In genomic region chrX:7617889-7618551, GRCm38 (mm10) we compare ENCODE assay signal across 22 mouse cellular contexts. TPM values are rescaled to one million over a fixed set of nuclear protein-coding genes. Genes with fewer than 3 reads are reported as not detected.
DNase-seq lines count a peak whose midpoint lies in the region; ATAC-seq lines count a peak whose summit lies in the region.
"Had no signal": no experiment of that assay in that cellular context is flagged by ENCODE, and none has a peak within 500 bp of the region (broad histone marks: within the 10 kb centered on the region; RNA-seq: fewer than 3 reads in every experiment).

No protein-coding gene starts in this region.

- peak; percentile 1 for DNase-seq in 416B (ENCODE audit: low read depth)
- peak; percentile 38 to 62 for DNase-seq in natural killer cell, adult 2 months (ENCODE audit: low spot score in 2 of 2)
- DNase-seq in ovary, postnatal 14 days (ENCODE audit: low spot score), result no peak
- DNase-seq in urinary bladder, postnatal 36 days (ENCODE audit: low spot score in 2 of 2), result no peak
- no peak for DNase-seq in kidney, postnatal 10 days
- DNase-seq: adrenal gland, postnatal 14 days; cerebellum, adult 11-12 months; cerebellum, adult 9-10 months; cerebellum, postnatal 25 days; gastrocnemius, postnatal 10 days; heart, adult 2 months had no signal

- peak; percentile 90 for ATAC-seq in CD4-positive, CD25-positive, alpha-beta regulatory T cell, adult 4 months
- ATAC-seq in common myeloid progenitor, adult 5-6 weeks (replicated peaks; ENCODE audit: low read depth, poor library complexity, severe bottlenecking), result 0 out of 2 replicates have a peak, but pooled peaks have one; percentile 25
- ATAC-seq: forebrain, embryonic 16.5 days; Patski had no signal

RNA-seq across cellular contexts. Expression of gene Cacna1f, which starts 11.1 kb away (rescaled TPM):
- not detected for polyA plus RNA-seq in CD4-positive, CD25-positive, alpha-beta regulatory T cell, adult 4 months (2017; shearing (Covaris generic))
- 0.05 TPM in 1 of 2 replicates, not detected in the other for total RNA-seq in common myeloid progenitor, adult 5-6 weeks (2017)
- total RNA-seq: adrenal gland, postnatal 14 days; gastrocnemius, postnatal 10 days; heart, adult 2 months; heart, postnatal 25 days had no signal
- polyA plus RNA-seq: embryonic facial prominence, embryonic 13.5 days; forebrain, embryonic 12.5 days; heart, embryonic 12.5 days; heart, embryonic 16.5 days; hindbrain, embryonic 11.5 days; intestine, embryonic 14.5 days; Patski had no signal

RNA-seq across cellular contexts. Expression of gene Ccdc22, which starts 12.7 kb away (rescaled TPM):
- polyA plus RNA-seq in CD4-positive, CD25-positive, alpha-beta regulatory T cell, adult 4 months (2017; shearing (Covaris generic)), result 10 to 100 TPM; 14.0 to 27.4 TPM
- total RNA-seq in common myeloid progenitor, adult 5-6 weeks (2017), result 31.2 and 36.4 TPM in 2 replicates

RNA-seq across cellular contexts. Expression of gene Syp, which starts 20.3 kb away (rescaled TPM):
- polyA plus RNA-seq in CD4-positive, CD25-positive, alpha-beta regulatory T cell, adult 4 months (2017; shearing (Covaris generic)), result 1 to 10 TPM; 9.3 TPM
- total RNA-seq in common myeloid progenitor, adult 5-6 weeks (2017), result 1.6 TPM in 1 of 2 replicates, not detected in the other

RNA-seq across cellular contexts. Expression of gene Prickle3, which starts 39.0 kb away (rescaled TPM):
- 1 to 10 TPM; 8.3 to 9.4 TPM for polyA plus RNA-seq in CD4-positive, CD25-positive, alpha-beta regulatory T cell, adult 4 months (2017; shearing (Covaris generic))
- total RNA-seq in common myeloid progenitor, adult 5-6 weeks (2017), result 3.4 and 4.6 TPM in 2 replicates

RNA-seq across cellular contexts. Expression of gene Ppp1r3f, which starts 43.9 kb away (rescaled TPM):
- 1 to 10 TPM; 3.4 to 9.2 TPM for polyA plus RNA-seq in CD4-positive, CD25-positive, alpha-beta regulatory T cell, adult 4 months (2017; shearing (Covaris generic))
- total RNA-seq in common myeloid progenitor, adult 5-6 weeks (2017), result 0.82 and 1.0 TPM in 2 replicates

Comparison
In these comparisons a context has a peak if more than half of its experiments do, and no peak if none do; other contexts are left out.
1. DNase-seq: peak in 416B (single experiment) and natural killer cell, adult 2 months (2 of 2); none in ovary, postnatal 14 days (single experiment), urinary bladder, postnatal 36 days (0 of 2) and kidney, postnatal 10 days (single experiment).